Comparison of ENCODE assay signal across 26 mouse cellular contexts in the genomic region with DNA sequence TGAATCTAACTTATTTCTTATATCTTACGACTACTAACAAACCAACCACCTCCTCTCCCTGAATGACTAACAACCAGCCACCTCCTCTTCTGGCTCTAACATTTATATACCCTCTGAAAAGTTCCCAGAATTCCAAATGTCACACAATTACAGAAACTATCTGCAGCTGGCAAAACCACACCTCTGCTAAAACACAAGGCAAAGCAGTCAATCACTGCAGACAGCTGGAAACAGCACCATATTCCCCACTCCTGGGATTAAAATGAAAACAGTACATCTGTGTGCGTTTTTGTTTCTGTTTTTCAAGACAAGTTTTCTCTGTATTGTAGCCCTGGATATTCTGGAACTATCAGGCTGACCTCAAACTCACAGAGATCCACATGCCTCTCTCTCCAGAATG. TPM values are rescaled to one million over a fixed set of nuclear protein-coding genes. Genes with fewer than 3 reads are reported as not detected.
DNase-seq lines count a peak whose midpoint lies in the region; ATAC-seq lines count a peak whose summit lies in the region.
"Had no signal": no experiment of that assay in that cellular context is flagged by ENCODE, and none has a peak within 500 bp of the region (broad histone marks: within the 10 kb centered on the region; RNA-seq: fewer than 3 reads in every experiment).

No protein-coding gene starts in this region.

- 0 out of 2 replicates have a peak, but pooled peaks cover 10% of the 10 kb centered on the region for H3K36me3 ChIP-seq in heart, embryonic 10.5 days
- H3K36me3 ChIP-seq: embryonic facial prominence, embryonic 15.5 days; forebrain, embryonic 15.5 days had no signal

- no peak overlapping the region for H3K4me3 ChIP-seq in heart, embryonic 10.5 days
- H3K4me3 ChIP-seq: embryonic facial prominence, embryonic 13.5 days; embryonic facial prominence, embryonic 15.5 days; erythroblast, embryonic 14.5 days; forebrain, embryonic 13.5 days; forebrain, embryonic 15.5 days had no signal

- no peaks in the 10 kb centered on the region for H3K9me3 ChIP-seq in heart, embryonic 10.5 days
- H3K9me3 ChIP-seq: embryonic facial prominence, embryonic 13.5 days; embryonic facial prominence, embryonic 15.5 days; forebrain, embryonic 13.5 days; forebrain, embryonic 15.5 days; G1E had no signal

- WGBS in heart, embryonic 10.5 days: 87% methylated on average over 2 of the region's 2 CpGs

- H3K27ac ChIP-seq in heart, embryonic 10.5 days: no peak overlapping the region
- H3K27ac ChIP-seq: embryonic facial prominence, embryonic 13.5 days; embryonic facial prominence, embryonic 15.5 days; forebrain, embryonic 13.5 days; forebrain, embryonic 15.5 days had no signal

- peaks cover 1% of the 10 kb centered on the region; the same call in 1 of the 2 replicates for H3K4me1 ChIP-seq in heart, embryonic 10.5 days
- H3K4me1 ChIP-seq: forebrain, embryonic 15.5 days had no signal

- ATAC-seq in erythroid progenitor cell, adult 5-6 weeks (replicated peaks; ENCODE audit: low FRiP score, poor library complexity, severe bottlenecking): no peak
- ATAC-seq: CD4-positive, CD25-positive, alpha-beta regulatory T cell, adult 4 months; forebrain, embryonic 13.5 days; forebrain, embryonic 15.5 days; forebrain, postnatal 0 days had no signal

- DNase-seq in 3T3-L1 (ENCODE audit: low read depth, low spot score) (peak; percentile 52), NIH3T3 (ENCODE audit: low read depth) (peak; percentile 63)
- DNase-seq in brain, adult 2 months (ENCODE audit: low read depth, low spot score): peak; percentile 13
- DNase-seq in heart, embryonic 10.5 days (ENCODE audit: low spot score): no peak
- DNase-seq: adrenal gland, adult 8-10 months; adrenal gland, postnatal 14 days; adrenal gland, postnatal 36 days; B cell, adult 2 months; cerebellum, adult 11 months; cerebellum, adult 18-20 months; cerebellum, adult 8-10 months; cerebellum, adult 9-11 months; cerebellum, postnatal 14 days; cerebellum, postnatal 36 days; embryo, embryonic 11 days; forebrain, postnatal 0 days had no signal

- H3K27me3 ChIP-seq in heart, embryonic 10.5 days (ENCODE audit: insufficient read depth, poor library complexity, severe bottlenecking): no peaks in the 10 kb centered on the region
- H3K27me3 ChIP-seq: CH12.LX; embryonic facial prominence, embryonic 13.5 days; embryonic facial prominence, embryonic 15.5 days; forebrain, embryonic 13.5 days; forebrain, embryonic 15.5 days had no signal

RNA-seq across cellular contexts. Expression of a gene that starts 6.8 kb away (rescaled TPM):
- 65.4 and 67.4 TPM in 2 replicates for polyA plus RNA-seq in heart, embryonic 10.5 days (2016; fragmentation: Nextera tagmentation; extraction: Ambion mirVana)
- total RNA-seq in erythroid progenitor cell, adult 5-6 weeks (2015; ENCODE audit: low replicate concordance): 8.0 and 9.7 TPM in 2 replicates
- total RNA-seq in erythroid progenitor cell, adult 5-6 weeks (2017; ENCODE audit: low replicate concordance): 3.0 and 29.2 TPM in 2 replicates

RNA-seq across cellular contexts. Expression of a gene that starts 7.1 kb away (rescaled TPM):
- polyA plus RNA-seq in heart, embryonic 10.5 days (2016; fragmentation: Nextera tagmentation; extraction: Ambion mirVana): 0.79 and 1.2 TPM in 2 replicates
- not detected in 2 replicates for total RNA-seq in erythroid progenitor cell, adult 5-6 weeks (2015; ENCODE audit: low replicate concordance)
- 0.77 TPM in 1 of 2 replicates, not detected in the other for total RNA-seq in erythroid progenitor cell, adult 5-6 weeks (2017; ENCODE audit: low replicate concordance)
- total RNA-seq: common myeloid progenitor, adult 5-6 weeks had no signal
- polyA plus RNA-seq: erythroblast, embryonic 14.5 days; G1E had no signal

RNA-seq across cellular contexts. Expression of a gene that starts 29.7 kb away (rescaled TPM):
- 173 and 225 TPM in 2 replicates for polyA plus RNA-seq in heart, embryonic 10.5 days (2016; fragmentation: Nextera tagmentation; extraction: Ambion mirVana)
- 377 and 483 TPM in 2 replicates for total RNA-seq in erythroid progenitor cell, adult 5-6 weeks (2015; ENCODE audit: low replicate concordance)
- 503 and 597 TPM in 2 replicates for total RNA-seq in erythroid progenitor cell, adult 5-6 weeks (2017; ENCODE audit: low replicate concordance)

RNA-seq across cellular contexts. Expression of a gene that starts 35.3 kb away (rescaled TPM):
- polyA plus RNA-seq in heart, embryonic 10.5 days (2016; fragmentation: Nextera tagmentation; extraction: Ambion mirVana): 185 and 235 TPM in 2 replicates
- total RNA-seq in erythroid progenitor cell, adult 5-6 weeks (2015; ENCODE audit: low replicate concordance): 544 and 682 TPM in 2 replicates
- total RNA-seq in erythroid progenitor cell, adult 5-6 weeks (2017; ENCODE audit: low replicate concordance): 404 and 639 TPM in 2 replicates

RNA-seq across cellular contexts. Expression of a gene that starts 35.5 kb away (rescaled TPM):
- polyA plus RNA-seq in heart, embryonic 10.5 days (2016; fragmentation: Nextera tagmentation; extraction: Ambion mirVana): 37.7 and 42.5 TPM in 2 replicates
- 44.4 and 49.4 TPM in 2 replicates for total RNA-seq in erythroid progenitor cell, adult 5-6 weeks (2015; ENCODE audit: low replicate concordance)
- 28.2 and 37.7 TPM in 2 replicates for total RNA-seq in erythroid progenitor cell, adult 5-6 weeks (2017; ENCODE audit: low replicate concordance)
